Mouse (Mus musculus) lung, adult 18-20 months (tissue): Measurements from ENCODE around the gene Cul7.

Experiments
- DNase-seq, 2 experiments: peaks; one replicate each; pipeline ENCODE4 v3.0.0; 2022; ENCODE audit warnings: mixed read lengths in 2 of 2

The Cul7 gene

GRCm38 (mm10) chr17:46650232-46651031 is at the start of gene Cul7:
Cul7 (plus strand) TSS chr17:46650337.
- peak; percentile 92 to 94 for DNase-seq

GRCm38 (mm10) chr17:46600569-46600968 is 49.6 kb upstream of the Cul7 start:
- DNase-seq: no peak

DNA sequence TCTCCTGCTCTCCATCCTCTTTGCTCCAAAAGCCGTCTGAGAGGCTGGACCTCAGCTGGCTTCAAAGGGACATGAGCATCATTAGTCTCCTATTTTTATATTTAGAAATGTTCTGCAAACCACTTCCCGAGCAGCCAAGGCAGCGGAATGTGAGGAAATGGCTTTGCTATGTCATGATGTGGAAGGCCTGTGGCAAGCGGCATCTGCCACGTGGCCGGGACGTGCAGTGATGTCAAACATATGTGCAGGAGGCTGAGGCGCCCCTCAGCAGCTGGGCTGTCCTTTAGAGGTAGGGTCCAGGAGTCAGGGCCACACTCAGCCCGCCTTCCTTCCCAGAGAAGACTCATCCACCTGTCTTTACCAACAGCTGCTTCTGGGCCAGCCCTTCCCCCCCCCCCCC is 47.9 kb upstream of the Cul7 start:
- DNase-seq: peak in 1 of 2 experiments; percentile 44

DNA sequence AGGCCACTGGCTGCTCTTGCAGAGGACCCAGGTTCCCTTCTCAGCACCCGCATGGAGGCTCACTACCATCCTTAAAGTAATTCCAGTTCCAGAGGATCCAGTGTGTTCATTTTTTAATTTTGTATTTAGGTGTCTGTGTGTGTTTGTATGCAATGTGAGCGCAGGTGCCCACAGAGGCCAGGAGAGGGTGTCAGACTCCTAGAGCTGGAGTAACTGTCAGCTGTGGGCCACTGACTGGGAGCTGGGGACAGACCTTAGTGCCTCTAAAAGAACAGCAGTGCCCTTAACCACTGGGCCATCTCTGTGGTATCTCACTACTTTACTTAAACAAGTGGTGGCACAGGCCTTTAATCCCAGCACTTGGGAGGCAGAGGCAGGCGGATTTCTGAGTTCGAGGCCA is 46.9 kb upstream of the Cul7 start:
- no peak for DNase-seq

DNA sequence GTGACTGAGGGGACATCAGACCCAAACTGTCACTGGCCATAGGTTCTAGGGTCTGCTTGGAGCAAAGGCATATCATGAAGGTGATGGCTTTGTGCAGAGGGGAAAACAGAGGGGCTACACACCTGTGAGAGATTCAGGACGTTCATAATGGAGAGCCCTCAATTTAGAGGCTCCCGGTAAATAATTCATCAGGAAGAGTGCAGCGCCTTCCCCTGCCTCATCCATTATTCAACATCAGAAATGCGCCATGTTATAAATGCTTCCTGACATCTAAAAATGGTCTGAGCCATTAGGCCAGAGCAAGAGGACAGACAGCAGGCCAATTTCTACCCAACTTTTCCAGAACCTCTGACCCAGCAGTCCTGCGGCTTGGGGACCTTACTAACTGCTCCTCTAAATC is 45.0 kb upstream of the Cul7 start:
- no peak for DNase-seq

DNA sequence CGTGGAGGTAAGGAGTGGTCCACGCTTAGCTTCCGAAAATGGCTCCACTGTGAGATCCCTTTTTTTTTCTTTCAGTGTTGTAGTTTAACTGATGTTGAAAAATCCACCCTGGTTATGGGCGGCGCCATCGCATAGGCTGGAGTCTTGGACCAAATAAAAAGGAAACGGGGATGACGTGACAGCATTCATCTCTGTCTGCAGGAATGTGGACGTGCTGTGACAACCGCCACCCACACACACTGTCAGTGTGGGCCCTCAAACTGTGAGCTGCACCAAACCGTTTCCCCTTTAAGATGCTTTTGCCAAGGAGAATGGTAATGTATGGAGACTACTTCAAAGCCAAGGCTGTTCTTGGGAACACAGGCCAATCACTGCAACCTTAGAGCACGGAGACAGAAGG is 44.1 kb upstream of the Cul7 start:
- no peak for DNase-seq

DNA sequence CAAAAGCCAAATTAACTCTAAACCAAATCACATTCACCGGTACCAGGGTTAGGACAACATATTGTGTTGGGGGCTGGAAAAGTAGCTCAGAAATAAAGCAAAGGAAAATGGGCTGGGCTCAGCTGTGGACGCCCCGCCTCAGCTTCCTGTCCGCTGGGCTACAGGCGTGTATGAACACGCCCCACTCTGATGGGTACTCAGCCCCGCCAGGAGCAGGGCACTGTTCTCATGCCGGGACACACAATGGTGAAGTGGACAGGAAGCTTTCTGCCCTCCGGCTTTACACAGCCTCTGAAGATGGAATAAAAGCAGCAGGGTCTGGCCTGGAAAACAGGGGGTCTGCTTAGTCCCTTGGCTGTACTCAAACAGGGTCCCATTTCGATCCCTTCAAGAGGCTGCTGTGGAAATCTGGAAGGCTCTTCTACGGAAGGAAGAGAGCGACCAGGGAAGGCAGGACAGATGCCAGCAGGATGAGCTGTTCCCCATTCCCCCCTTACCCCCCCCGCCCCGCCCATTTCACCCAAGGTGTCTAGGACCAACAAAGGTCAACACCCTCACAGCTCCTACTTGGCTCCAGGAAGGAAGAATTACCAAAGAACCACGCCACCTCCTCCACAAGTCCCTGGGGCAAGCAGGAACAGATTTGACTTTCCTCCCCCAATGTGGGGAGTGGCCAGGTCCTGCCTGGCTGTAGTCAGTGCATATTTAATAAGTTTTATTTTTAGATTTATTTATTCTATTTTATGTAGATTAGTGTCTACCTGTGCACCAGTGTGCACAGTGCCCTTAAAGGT is 40.2 kb upstream of the Cul7 start:
- peak; percentile 65 to 77 for DNase-seq

DNA sequence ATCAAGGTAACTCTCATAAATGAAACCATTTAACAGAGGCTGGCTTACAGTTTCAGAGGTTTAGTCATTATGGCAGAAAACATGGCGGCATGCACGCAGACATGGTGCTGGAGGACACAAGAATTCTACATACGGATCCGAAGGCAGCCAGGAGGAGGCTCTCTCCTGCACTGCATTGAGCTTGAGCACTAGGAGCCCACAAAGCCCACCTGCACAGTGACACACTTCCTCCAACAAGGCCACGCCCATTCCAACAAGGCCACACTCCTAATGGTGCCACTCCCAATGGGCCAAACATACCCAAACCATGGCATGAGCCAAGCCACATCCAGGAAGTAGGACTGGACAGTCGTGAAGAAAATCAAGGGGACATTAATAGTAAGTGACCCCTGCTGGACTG is 38.8 kb upstream of the Cul7 start:
- no peak for DNase-seq

DNA sequence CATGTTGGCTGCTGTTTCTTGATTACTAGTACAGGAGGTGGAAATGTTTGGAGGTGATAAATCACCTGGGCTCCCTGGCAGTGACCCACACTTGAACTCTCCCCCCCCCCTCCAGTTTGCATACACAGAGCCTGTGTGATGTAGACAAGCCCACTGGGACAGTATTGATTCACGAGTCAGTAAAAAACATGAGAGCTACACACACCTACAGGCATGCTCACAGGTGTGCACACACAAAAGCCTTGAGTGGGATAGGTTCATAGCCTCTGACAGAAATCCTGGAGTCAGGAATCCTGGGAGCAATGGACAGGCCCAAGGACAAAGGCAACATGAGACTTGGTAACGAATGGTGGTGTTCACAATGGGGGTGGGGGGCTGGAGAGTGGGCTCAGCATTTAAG is 37.9 kb upstream of the Cul7 start:
- DNase-seq: no peak

- DNase-seq: peak; percentile 36 to 65
These were observed 37.3 kb upstream of the Cul7 start for GRCm38 (mm10) chr17:46612820-46613219.

DNA sequence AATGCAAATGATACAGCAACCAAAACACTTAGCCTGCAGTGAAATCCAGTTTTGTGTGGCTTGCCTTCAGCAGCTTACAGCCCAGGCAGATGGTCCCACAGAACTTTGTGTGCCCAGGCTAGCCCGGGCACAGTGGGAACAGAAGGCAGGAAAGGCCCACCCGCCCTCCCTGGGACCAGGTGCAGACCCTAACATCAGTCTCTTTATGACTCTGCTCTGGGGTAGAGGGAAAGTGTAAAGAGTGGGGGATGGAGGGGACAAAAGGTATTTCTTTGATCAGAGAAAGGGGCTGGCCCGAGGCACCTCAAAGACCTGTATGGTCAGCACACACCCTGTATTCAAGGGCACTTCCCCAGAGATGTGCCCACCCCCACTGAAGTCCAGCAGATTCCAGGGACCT is 36.9 kb upstream of the Cul7 start:
- no peak for DNase-seq

GRCm38 (mm10) chr17:46617799-46618198 is 32.3 kb upstream of the Cul7 start:
- no peak for DNase-seq

DNA sequence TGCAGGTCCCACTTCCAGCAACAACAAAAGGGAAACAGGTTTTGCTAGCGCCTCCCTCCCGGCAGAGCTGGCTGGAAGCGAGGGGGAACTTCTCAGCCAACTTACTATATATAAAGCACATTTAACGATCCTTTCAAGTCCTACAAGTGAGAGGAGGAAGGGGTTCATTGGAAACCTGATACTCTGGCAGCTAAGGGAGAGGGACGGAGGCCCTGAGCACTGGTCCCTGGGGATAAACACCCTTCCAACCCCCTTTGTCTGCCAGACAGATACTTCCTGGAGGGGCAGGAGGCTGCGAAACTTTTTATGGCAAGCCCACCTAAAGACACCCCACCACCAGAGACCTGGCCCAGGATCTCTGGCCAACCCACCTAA is 31.8 kb upstream of the Cul7 start:
- DNase-seq: no peak

- no peak for DNase-seq
These were observed 31.1 kb upstream of the Cul7 start for GRCm38 (mm10) chr17:46618769-46619682.

GRCm38 (mm10) chr17:46619683-46620357 is 30.3 kb upstream of the Cul7 start:
- no peak for DNase-seq

DNA sequence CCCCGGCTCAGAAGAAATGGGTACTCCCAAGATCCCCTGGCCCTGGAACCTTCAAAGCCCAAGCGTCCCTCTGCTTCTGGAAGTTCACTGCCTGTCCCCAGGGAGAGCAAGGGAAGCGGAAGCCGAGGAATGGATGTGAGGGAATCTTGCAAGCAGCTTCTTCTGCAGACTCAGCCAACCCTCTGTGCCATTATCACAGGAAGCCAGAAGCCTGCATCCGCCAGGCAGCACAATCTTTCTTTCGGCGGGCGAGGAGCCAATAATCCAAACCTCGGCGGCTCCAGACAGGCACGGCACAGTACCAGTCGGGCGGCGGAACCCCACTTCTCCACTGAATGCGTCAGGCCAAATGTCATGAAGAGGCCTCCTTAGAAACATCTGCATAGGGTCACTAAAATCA is 28.8 kb upstream of the Cul7 start:
- peak; percentile 48 to 54 for DNase-seq

DNA sequence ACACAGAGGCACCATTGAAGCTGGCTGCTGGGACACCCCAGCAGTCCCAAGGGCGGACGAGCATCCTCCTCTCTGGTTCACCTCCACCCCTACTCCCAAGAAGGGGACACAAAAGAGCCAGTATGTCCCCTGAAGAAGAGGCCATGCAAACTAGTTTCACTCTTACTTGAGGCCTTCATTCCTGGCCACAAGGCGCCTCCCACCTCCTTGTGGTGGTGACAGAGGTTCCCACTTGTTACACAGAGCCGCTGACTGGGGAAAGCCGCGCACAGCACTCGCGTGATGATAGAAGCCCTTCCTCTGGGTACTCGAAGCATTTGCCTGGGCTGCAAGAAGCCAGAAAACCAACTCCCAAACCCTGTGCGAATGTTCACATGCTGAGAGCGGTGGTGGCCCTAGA is 27.9 kb upstream of the Cul7 start:
- DNase-seq: peak in 1 of 2 experiments; percentile 50

DNA sequence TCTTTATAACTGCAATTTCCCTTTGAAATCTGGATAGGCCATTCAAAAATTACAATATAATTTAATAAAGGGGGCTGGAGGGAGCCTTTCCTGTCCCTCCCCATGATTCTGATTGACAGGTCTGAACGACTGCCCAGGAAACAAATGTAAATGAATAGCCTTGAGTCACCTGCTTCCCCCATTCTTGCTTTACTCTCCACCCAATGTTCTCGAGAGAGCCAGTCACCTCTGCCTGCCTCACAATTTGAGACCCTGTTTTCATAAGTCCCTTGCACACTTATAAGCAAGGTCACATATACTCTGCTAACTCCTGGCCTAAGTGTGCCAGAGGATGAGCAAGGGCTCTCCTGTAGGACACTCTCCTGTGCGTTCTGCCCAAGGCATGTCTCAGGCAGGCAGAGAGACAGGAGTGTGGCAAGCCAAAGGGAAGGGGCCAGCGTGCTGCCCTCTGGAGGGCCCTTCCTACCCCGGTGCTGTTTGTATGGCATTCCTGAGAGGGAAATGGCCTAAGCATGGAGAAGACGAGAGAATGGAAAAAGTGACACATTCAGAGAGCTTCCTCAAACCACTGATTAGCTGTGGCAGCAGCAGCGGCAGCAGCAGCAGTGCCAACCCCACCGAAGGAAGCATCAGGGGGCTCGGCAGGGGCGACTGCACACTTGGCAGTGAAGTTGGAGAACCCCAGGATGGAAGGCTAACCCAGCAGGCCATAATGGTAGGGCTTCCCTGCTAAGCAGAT is 26.1 kb upstream of the Cul7 start:
- peak in 1 of 2 experiments; percentile 44 for DNase-seq

GRCm38 (mm10) chr17:46624598-46624997 is 25.5 kb upstream of the Cul7 start:
- no peak for DNase-seq

DNA sequence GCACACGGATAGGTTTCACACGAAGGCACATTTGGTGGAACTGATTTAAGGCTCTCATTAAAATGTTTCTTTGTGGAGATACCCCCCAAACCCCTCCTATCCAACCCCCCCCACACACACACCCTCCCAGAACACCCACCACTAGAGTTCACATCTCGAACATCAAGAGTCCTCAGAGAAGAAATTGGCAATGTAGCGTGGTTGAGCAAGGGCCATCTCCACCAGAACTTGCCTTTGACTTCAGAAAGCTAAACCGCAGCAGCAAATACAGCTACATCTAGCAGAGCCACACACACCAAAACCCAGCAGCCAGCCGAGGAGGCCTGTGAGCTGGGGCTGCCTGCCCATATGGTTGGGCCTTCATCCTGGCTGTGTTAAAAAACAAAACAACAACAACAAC is 22.7 kb upstream of the Cul7 start:
- peak in 1 of 2 experiments; percentile 49 for DNase-seq

DNA sequence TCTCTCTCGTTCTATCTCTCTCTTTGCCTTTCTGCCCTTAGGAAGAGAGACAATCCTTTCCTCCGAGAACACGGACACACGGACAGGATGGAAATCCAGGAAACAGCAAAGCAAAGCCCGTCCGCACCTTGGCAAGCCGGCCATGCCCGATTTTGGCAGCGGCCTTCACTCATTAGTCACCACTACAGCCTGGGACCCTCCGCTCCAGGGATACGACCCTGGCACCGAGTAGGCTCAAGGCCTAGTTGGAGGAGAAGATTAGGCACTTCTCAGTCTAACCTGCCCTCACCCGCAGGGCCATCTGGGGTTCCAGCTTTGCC is 21.7 kb upstream of the Cul7 start:
- DNase-seq: peak; percentile 32 to 37
